Mouse (Mus musculus) Patski (cell line): ENCODE measurements at regions not wholly inside any gene's neighbourhood (a gene's known extent, or its start where the extent isn't known, plus 50 kb on each side); places are given as distances from the start of the nearest gene placed in this dataset.
A peak's percentile ranks its signal among the peaks of the same experiment; 100 is the strongest.

Experiments used
- ATAC-seq: fragments of 100-300 bp; one replicate; pipeline ENCODE4 v1.8.0; 2021
- CTCF ChIA-PET: fragments of 350-600 bp; sonication (Branson Sonifier 250); formaldehyde crosslinking; loops from one replicate; lab custom pipeline; 2022; ENCODE audit warnings: inconsistent platforms; lab: Charles Lee
- POLR2A ChIA-PET: fragments of 350-600 bp; sonication (Branson Sonifier 250); formaldehyde crosslinking; loops from one replicate; lab custom pipeline; 2022; ENCODE audit warnings: antibody characterized with exemption, inconsistent platforms; lab: Charles Lee
- DNase-seq: peaks from one replicate; pipeline ENCODE4 v3.0.0-alpha.2; 2011; ENCODE audit warnings: low read depth, low spot score
- H3K27me3 ChIP-seq: fragments of 371-371 bp; one replicate; pipeline ENCODE4 v1.5.1; 2021
- CTCF ChIP-seq: fragments of 100-300 bp; IDR thresholded peaks from one replicate; pipeline ENCODE4 v1.5.1; 2021
- in situ Hi-C: fragments of 300-500 bp; cut with MboI; formaldehyde crosslinking; loops from 3 replicates; pipeline ENCODE4 v1.11.1; 2018; ENCODE audit warnings: low pct_unique_long_range_greater_than_20kb, mixed read lengths

- CTCF ChIA-PET, result interaction anchor here (1.3 to 6.2 kb wide), 8 partner anchors 10 to 184 kb away, joined by 3 to 48 read pairs (median 6); partner anchors contain the start of gene Gadd45a
- peak; percentile 47 for DNase-seq
These were observed 97.2 kb upstream of the Serbp1 start for GRCm38 (mm10) chr6:67140645-67141250.

GRCm38 (mm10) chr6:67139012-67139375 lies 99.0 kb upstream of the Serbp1 start:
- peak; percentile 45 for ATAC-seq
- ChIA-PET POLR2A (interaction anchor here (0.9 kb wide), 1 partner anchor 179 kb away, joined by 3 read pairs; no protein-coding TSS in a partner anchor), CTCF (interaction anchor here (1.2 to 6.2 kb wide), 8 partner anchors 9 to 177 kb away, joined by 3 to 48 read pairs (median 7); partner anchors contain the start of gene Gadd45a)
- H3K27me3 ChIP-seq, result no peaks in the 10 kb centered on the region
- in situ Hi-C loops, result no loop called here
- no peak for DNase-seq
- TF ChIP-seq CTCF, result no peak

More at GRCm38 (mm10) chr6:67140645-67141250, 97.2 kb upstream of the Serbp1 start:
- no peaks in the 10 kb centered on the region for H3K27me3 ChIP-seq
- in situ Hi-C loops, result loop anchor here (5.0 kb wide), 1 partner anchor 103 kb away; the partner anchor contains the start of gene Gadd45a
- TF ChIP-seq CTCF, result no peak
- peak; percentile 31 for ATAC-seq
- POLR2A ChIA-PET, result interaction anchor here (1.0 to 1.1 kb wide), 3 partner anchors 104 to 106 kb away, joined by 4 to 5 read pairs (median 5); partner anchors contain the start of gene Gadd45a

- in situ Hi-C loops, result no loop called here
These were observed 99.5 kb upstream of the Serbp1 start for GRCm38 (mm10) chr6:67138302-67139011.

GRCm38 (mm10) chr6:67137482-67137881 lies 100.2 kb upstream of the Gadd45a start:
- H3K27me3 ChIP-seq, result no peaks in the 10 kb centered on the region

More at GRCm38 (mm10) chr6:67138302-67139011, 99.5 kb upstream of the Serbp1 start:
- ChIA-PET POLR2A (interaction anchor here (1.2 kb wide), 1 partner anchor 36 kb away, joined by 3 read pairs; no protein-coding TSS in a partner anchor), CTCF (interaction anchor here (0.7 to 6.2 kb wide), 12 partner anchors 8 to 226 kb away, joined by 3 to 48 read pairs (median 5); partner anchors contain the start of gene Gadd45a)
- no peaks in the 10 kb centered on the region for H3K27me3 ChIP-seq
- peak; percentile 77 for ATAC-seq
- TF ChIP-seq CTCF, result no peak
- DNase-seq, result no peak

GRCm38 (mm10) chr6:67134915-67135314 lies 97.7 kb upstream of the Gadd45a start:
- ATAC-seq, result no peak

More at GRCm38 (mm10) chr6:67137482-67137881, 100.2 kb upstream of the Gadd45a start:
- POLR2A ChIA-PET, result interaction anchor here (1.2 kb wide), 1 partner anchor 35 kb away, joined by 3 read pairs; no protein-coding TSS in a partner anchor
- DNase-seq (no peak), ATAC-seq (no peak)
- no peak for TF ChIP-seq CTCF
- CTCF ChIA-PET, result interaction anchor here (0.7 to 6.2 kb wide), 7 partner anchors 9 to 184 kb away, joined by 3 to 48 read pairs (median 4); partner anchors contain the start of gene Gadd45a
- in situ Hi-C loops, result no loop called here

GRCm38 (mm10) chr6:67130540-67131301 lies 93.5 kb upstream of the Gadd45a start:
- POLR2A ChIA-PET, result no interaction called here
- CTCF ChIA-PET, result interaction anchor here (1.5 to 1.6 kb wide), 2 partner anchors 9 to 11 kb away, joined by 4 to 8 read pairs; no protein-coding TSS in a partner anchor
- no peaks in the 10 kb centered on the region for H3K27me3 ChIP-seq
- no peak for TF ChIP-seq CTCF
- in situ Hi-C loops, result loop anchor here (5.0 kb wide), 1 partner anchor 73 kb away; no protein-coding TSS in a partner anchor
- ATAC-seq, result no peak
- DNase-seq, result no peak

More at GRCm38 (mm10) chr6:67134915-67135314, 97.7 kb upstream of the Gadd45a start:
- in situ Hi-C loops, result loop anchor here (5.0 kb wide), 1 partner anchor 78 kb away; no protein-coding TSS in a partner anchor
- ChIA-PET POLR2A (no interaction called here), CTCF (interaction anchor here (1.4 kb wide), 1 partner anchor 9 kb away, joined by 3 read pairs; no protein-coding TSS in a partner anchor)
- DNase-seq, result no peak
- TF ChIP-seq CTCF, result no peak
- no peaks in the 10 kb centered on the region for H3K27me3 ChIP-seq

- in situ Hi-C loops, result loop anchor here (5.0 kb wide), 1 partner anchor 72 kb away; no protein-coding TSS in a partner anchor
- ATAC-seq, result no peak
- no peak for DNase-seq
- POLR2A ChIA-PET, result no interaction called here
- CTCF ChIA-PET, result interaction anchor here (1.5 to 2.5 kb wide), 3 partner anchors 10 to 26 kb away, joined by 4 to 12 read pairs (median 8); no protein-coding TSS in a partner anchor
- no peak for TF ChIP-seq CTCF
- H3K27me3 ChIP-seq, result no peaks in the 10 kb centered on the region
These were observed 92.4 kb upstream of the Gadd45a start for GRCm38 (mm10) chr6:67129626-67130025.

- in situ Hi-C loops, result no loop called here
- no peak for TF ChIP-seq CTCF
- ChIA-PET CTCF (interaction anchor here (1.1 to 2.5 kb wide), 7 partner anchors 9 to 166 kb away, joined by 3 to 12 read pairs (median 4); no protein-coding TSS in a partner anchor), POLR2A (interaction anchor here (0.7 to 1.6 kb wide), 3 partner anchors 9 to 92 kb away, joined by 3 to 4 read pairs (median 3); partner anchors contain the start of gene Gadd45a)
- ATAC-seq, result no peak
- no peak for DNase-seq
- no peaks in the 10 kb centered on the region for H3K27me3 ChIP-seq
These were observed 91.5 kb upstream of the Gadd45a start for GRCm38 (mm10) chr6:67128503-67129463.
